Mouse (Mus musculus): Measurements from ENCODE around the gene Gm20547. TPM values are rescaled to one million over a fixed set of nuclear protein-coding genes. Genes with fewer than 3 reads are reported as not detected.

Gene Gm20547
- polyA plus RNA-seq, 1 experiment from 2014 or later: not detected

DNA sequence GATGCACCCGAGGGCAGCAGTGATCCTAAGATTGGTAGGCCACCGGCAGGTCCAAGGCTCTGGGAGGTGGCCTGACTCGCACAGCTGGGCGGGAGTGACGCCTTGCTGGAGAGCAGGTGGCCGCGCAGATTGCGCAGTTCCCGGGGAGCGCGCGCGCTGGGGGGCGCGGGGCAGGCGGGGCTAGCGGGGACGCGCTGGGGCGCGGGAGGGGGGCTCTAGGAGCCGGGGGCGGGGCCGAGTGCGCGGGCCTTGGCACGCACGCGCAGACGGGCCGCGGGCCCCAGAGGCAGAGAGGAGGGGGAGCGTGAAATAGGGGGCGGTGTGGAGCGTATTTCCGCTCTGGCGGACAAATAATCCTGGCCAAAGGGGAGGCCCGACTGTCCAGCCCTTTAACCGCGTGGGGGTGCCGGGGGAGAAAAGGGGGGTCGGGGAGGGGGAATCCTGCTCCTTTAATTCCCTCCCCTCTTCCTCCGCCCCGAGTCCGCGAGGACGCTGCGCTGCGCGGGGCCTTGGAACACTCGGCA, 12.3 kb upstream of the Gm20547 start:
- H3K9ac ChIP-seq (ENCODE audit: low read depth, low read length): peak overlapping the region; percentile 91
- 0% methylated on average over 10 of the region's 51 CpGs for WGBS
- peaks cover 9% of the 10 kb centered on the region; the same call in 1 of the 2 replicates for H3K36me3 ChIP-seq (ENCODE audit: control insufficient read depth, insufficient read depth, low read length)
- DNase-seq (ENCODE audit: low spot score) (peak; percentile 97), ATAC-seq (ENCODE audit: low read depth) (peak; percentile 90)
- peak overlapping the region; percentile 80 for H3K4me3 ChIP-seq (ENCODE audit: low read depth, low read length)
- no peaks in the 10 kb centered on the region for H3K9me3 ChIP-seq (ENCODE audit: control insufficient read depth, low read length)
- H3K27ac ChIP-seq (replicated peaks; ENCODE audit: low read depth, low read length): peak overlapping the region; percentile 90
- peak overlapping the region; percentile 84 for H3K4me2 ChIP-seq (ENCODE audit: low read depth, low read length)
- no peaks in the 10 kb centered on the region for H3K27me3 ChIP-seq (replicated peaks; ENCODE audit: control insufficient read depth, insufficient read depth, low read length)
- peaks cover 12% of the 10 kb centered on the region; the same call in 1 of the 2 replicates for H3K4me1 ChIP-seq (ENCODE audit: control insufficient read depth, insufficient read depth, low read length)

DNA sequence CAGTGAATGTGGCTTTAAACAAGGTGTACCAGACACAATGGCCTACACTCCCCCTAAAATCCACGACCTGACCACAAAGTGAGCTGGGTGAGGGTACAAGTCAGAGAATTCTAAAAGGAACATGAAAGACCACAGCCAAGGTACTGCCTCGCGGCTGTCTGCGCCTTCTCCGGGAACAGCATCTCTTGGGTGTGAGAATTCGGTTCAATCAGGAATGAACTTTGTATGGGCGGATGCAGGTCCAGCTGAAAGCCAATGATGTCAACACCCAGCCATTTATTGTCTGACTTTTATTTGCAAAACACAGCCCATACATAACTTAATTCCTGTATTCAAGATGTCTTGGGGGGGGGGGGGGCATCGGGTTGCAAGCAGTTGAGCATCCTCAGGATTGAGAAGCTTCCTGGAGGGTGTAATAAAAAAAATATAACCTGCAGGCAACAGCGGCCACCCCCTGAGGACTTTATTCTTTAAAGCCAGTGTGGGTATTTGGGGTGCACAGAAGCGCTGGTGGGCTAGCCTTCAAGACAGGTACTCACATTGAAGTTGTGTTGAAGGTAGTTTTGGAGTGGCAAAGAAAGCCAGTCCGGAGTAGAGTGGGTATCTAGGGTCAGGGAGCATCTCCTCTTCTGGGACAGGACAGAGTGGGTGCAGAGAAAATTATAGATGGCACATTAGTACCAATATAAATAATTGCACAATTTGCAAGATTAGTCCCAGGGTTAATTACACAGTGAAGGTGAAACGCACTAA, 11.4 kb upstream of the Gm20547 start:
- Histone ChIP-seq H3K4me3 (ENCODE audit: low read depth, low read length) (peak overlapping the region; percentile 80; the same call in 1 of the 2 replicates), H3K9me3 (ENCODE audit: control insufficient read depth, low read length) (no peaks in the 10 kb centered on the region), H3K9ac (ENCODE audit: low read depth, low read length) (peak overlapping the region; percentile 91; the same call in 1 of the 2 replicates), H3K4me1 (ENCODE audit: control insufficient read depth, insufficient read depth, low read length) (peaks cover 12% of the 10 kb centered on the region; the same call in 1 of the 2 replicates), H3K27me3 (replicated peaks; ENCODE audit: control insufficient read depth, insufficient read depth, low read length) (no peaks in the 10 kb centered on the region), H3K4me2 (ENCODE audit: low read depth, low read length) (peak overlapping the region; percentile 84), H3K36me3 (ENCODE audit: control insufficient read depth, insufficient read depth, low read length) (peaks cover 9% of the 10 kb centered on the region; the same call in 1 of the 2 replicates), H3K27ac (replicated peaks; ENCODE audit: low read depth, low read length) (peak overlapping the region; percentile 78; the same call in 1 of the 2 replicates)
- DNase-seq (ENCODE audit: low spot score) (no peak), ATAC-seq (ENCODE audit: low read depth) (no peak)
- WGBS: 71% methylated on average over 12 of the region's 12 CpGs

DNA sequence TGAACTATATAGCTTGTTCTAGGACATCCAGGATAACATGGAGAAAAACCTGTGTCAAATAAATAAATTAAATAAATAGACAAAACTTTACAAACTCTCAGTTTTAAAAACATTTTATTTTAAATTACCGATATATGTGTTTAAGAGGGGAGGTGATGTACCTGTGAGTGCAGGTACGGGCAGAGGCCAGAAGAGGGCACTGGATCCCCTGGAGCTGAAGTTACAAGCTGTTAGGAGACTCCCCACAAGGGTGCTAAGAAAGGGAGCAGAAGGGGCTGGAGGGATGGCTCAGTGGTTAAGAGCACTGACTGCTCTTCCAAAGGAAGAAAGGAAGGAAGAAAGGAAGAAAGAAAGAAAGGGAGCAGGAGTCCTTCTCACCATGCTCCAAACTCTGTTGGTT, 9.5 kb upstream of the Gm20547 start:
- H3K27ac ChIP-seq (replicated peaks; ENCODE audit: low read depth, low read length): no peak overlapping the region
- no peak overlapping the region for H3K4me3 ChIP-seq (ENCODE audit: low read depth, low read length)
- ATAC-seq (ENCODE audit: low read depth) (no peak), DNase-seq (ENCODE audit: low spot score) (no peak)
- WGBS: 87% methylated on average over 2 of the region's 2 CpGs
- H3K4me1 ChIP-seq (ENCODE audit: control insufficient read depth, insufficient read depth, low read length): peaks cover 4% of the 10 kb centered on the region; the same call in 1 of the 2 replicates
- H3K9me3 ChIP-seq (ENCODE audit: control insufficient read depth, low read length): no peaks in the 10 kb centered on the region
- H3K9ac ChIP-seq (ENCODE audit: low read depth, low read length): no peak overlapping the region
- H3K4me2 ChIP-seq (ENCODE audit: low read depth, low read length): no peak overlapping the region
- no peaks in the 10 kb centered on the region for H3K27me3 ChIP-seq (replicated peaks; ENCODE audit: control insufficient read depth, insufficient read depth, low read length)
- peaks cover 6% of the 10 kb centered on the region; the same call in 1 of the 2 replicates for H3K36me3 ChIP-seq (ENCODE audit: control insufficient read depth, insufficient read depth, low read length)

DNA sequence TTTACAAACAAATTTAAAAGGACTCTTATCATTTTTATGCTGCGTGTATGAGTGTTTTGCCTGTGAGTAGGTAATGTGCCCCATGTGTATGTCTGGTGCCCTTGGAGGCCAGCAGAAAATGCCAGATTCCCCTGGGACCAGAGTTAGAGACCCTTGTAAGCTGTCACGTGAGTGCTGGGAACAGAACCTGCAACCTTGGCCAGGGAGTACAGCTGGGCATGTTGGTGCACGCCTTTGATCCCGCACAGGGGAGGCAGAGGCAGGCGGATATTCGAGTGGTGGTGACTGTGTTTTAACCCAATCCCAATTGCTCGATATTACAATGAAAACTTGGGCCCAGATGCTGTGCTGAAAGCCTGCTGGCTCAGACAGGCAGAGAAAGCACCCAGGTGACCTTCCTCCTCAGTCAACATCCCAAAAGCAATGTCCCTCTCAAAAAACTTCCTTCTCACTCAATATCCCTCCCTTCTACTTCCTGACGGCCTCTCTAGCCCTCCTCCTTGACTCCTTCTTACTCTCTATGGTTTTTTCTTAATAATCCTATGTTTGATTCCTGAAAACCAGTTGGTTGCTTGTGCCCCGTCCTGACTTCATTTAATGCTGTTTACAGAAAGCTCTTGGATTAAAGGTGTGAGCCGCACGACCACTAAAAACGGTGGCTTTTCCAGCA, 8.4 kb upstream of the Gm20547 start:
- ATAC-seq (ENCODE audit: low read depth) (no peak), DNase-seq (ENCODE audit: low spot score) (no peak)
- no peaks in the 10 kb centered on the region for H3K27me3 ChIP-seq (replicated peaks; ENCODE audit: control insufficient read depth, insufficient read depth, low read length)
- no peak overlapping the region for H3K4me2 ChIP-seq (ENCODE audit: low read depth, low read length)
- H3K36me3 ChIP-seq (ENCODE audit: control insufficient read depth, insufficient read depth, low read length): no peaks in the 10 kb centered on the region
- no peak overlapping the region for H3K27ac ChIP-seq (replicated peaks; ENCODE audit: low read depth, low read length)
- H3K9me3 ChIP-seq (ENCODE audit: control insufficient read depth, low read length): no peaks in the 10 kb centered on the region
- no peak overlapping the region; the same call in 1 of the 2 replicates for H3K9ac ChIP-seq (ENCODE audit: low read depth, low read length)
- H3K4me1 ChIP-seq (ENCODE audit: control insufficient read depth, insufficient read depth, low read length): no peaks in the 10 kb centered on the region
- 82% methylated on average over 12 of the region's 12 CpGs for WGBS
- no peak overlapping the region for H3K4me3 ChIP-seq (ENCODE audit: low read depth, low read length)

DNA sequence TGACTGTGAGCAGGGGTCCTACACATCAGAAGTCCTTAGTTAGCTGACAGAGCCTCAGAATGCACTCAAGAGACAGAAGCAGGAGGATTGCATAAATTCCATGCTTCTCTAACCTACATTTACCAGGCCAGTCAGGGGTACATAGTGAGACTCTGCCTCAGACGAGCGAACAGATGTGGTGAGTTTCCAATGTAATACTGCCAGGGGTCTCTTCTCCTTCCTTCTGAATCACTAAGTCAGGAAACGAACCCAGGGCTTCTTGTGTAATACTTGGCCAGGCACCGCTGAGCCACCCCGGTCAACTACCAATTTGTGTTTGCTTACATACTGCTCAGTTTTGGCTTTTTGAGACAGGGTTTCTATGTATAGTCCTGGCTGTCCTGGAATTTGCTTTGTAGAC, 6.1 kb upstream of the Gm20547 start:
- Histone ChIP-seq H3K9me3 (ENCODE audit: control insufficient read depth, low read length) (no peaks in the 10 kb centered on the region), H3K4me1 (ENCODE audit: control insufficient read depth, insufficient read depth, low read length) (no peaks in the 10 kb centered on the region; the same call in 1 of the 2 replicates), H3K9ac (ENCODE audit: low read depth, low read length) (no peak overlapping the region), H3K27ac (replicated peaks; ENCODE audit: low read depth, low read length) (no peak overlapping the region), H3K4me2 (ENCODE audit: low read depth, low read length) (no peak overlapping the region), H3K4me3 (ENCODE audit: low read depth, low read length) (no peak overlapping the region), H3K36me3 (ENCODE audit: control insufficient read depth, insufficient read depth, low read length) (no peaks in the 10 kb centered on the region), H3K27me3 (replicated peaks; ENCODE audit: control insufficient read depth, insufficient read depth, low read length) (no peaks in the 10 kb centered on the region)
- WGBS: 85% methylated on average over 5 of the region's 5 CpGs
- ATAC-seq (ENCODE audit: low read depth) (no peak), DNase-seq (ENCODE audit: low spot score) (no peak)

DNA sequence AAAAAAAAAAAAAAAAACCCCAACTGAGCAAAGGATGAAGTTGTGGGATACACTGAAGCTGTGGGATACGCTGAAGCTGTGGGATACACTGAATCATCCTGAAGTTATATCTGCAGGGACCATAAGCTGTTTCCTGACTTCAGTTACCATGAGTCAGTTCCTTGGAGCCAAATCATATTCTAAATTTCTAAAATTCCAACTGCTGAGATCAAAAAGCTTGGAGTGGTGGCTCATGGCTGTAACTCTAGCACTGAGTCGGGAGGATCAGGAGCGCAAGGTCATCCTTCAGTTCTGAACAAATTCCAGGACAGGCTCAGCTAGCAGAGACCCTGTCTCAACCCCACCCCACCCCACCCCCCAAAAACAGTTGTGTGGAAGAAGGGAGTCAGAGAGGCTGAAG, 3.8 kb upstream of the Gm20547 start:
- 61% methylated on average over 3 of the region's 3 CpGs for WGBS
- no peaks in the 10 kb centered on the region for H3K36me3 ChIP-seq (ENCODE audit: control insufficient read depth, insufficient read depth, low read length)
- no peak for DNase-seq (ENCODE audit: low spot score)

DNA sequence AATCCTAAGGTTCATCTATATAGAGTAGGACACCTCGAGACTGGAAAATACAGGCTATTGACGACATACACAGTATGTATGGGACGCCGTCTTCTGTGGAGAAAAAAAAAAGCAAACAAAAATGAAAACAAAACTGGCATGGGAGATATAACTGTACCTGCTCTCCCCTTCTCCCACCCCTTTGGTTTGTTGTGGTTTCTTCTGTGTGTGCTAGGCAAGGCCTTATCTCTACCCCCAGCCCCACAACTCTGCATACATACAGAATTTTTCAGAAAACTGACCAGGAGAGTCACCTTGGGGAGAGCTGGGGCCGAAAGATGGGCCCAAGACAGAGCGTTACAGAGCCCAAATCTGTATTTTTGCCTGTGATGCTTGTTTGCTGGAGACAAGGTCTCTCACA, 2.9 kb upstream of the Gm20547 start:
- Histone ChIP-seq H3K9me3 (ENCODE audit: control insufficient read depth, low read length) (no peaks in the 10 kb centered on the region), H3K4me2 (ENCODE audit: low read depth, low read length) (no peak overlapping the region), H3K4me1 (ENCODE audit: control insufficient read depth, insufficient read depth, low read length) (peaks cover 8% of the 10 kb centered on the region; the same call in 1 of the 2 replicates), H3K27ac (replicated peaks; ENCODE audit: low read depth, low read length) (no peak overlapping the region; the same call in 1 of the 2 replicates), H3K9ac (ENCODE audit: low read depth, low read length) (no peak overlapping the region), H3K4me3 (ENCODE audit: low read depth, low read length) (no peak overlapping the region), H3K36me3 (ENCODE audit: control insufficient read depth, insufficient read depth, low read length) (no peaks in the 10 kb centered on the region), H3K27me3 (replicated peaks; ENCODE audit: control insufficient read depth, insufficient read depth, low read length) (no peaks in the 10 kb centered on the region)
- WGBS: 88% methylated on average over 6 of the region's 6 CpGs
- ATAC-seq (ENCODE audit: low read depth): no peak
- no peak for DNase-seq (ENCODE audit: low spot score)

More for the DNA sequence above, 3.8 kb upstream of the Gm20547 start:
- ATAC-seq (ENCODE audit: low read depth): no peak
- Histone ChIP-seq H3K4me1 (ENCODE audit: control insufficient read depth, insufficient read depth, low read length) (peaks cover 6% of the 10 kb centered on the region; the same call in 1 of the 2 replicates), H3K27me3 (replicated peaks; ENCODE audit: control insufficient read depth, insufficient read depth, low read length) (no peaks in the 10 kb centered on the region), H3K9ac (ENCODE audit: low read depth, low read length) (no peak overlapping the region), H3K27ac (replicated peaks; ENCODE audit: low read depth, low read length) (no peak overlapping the region), H3K4me3 (ENCODE audit: low read depth, low read length) (no peak overlapping the region), H3K4me2 (ENCODE audit: low read depth, low read length) (no peak overlapping the region), H3K9me3 (ENCODE audit: control insufficient read depth, low read length) (no peaks in the 10 kb centered on the region)

DNA sequence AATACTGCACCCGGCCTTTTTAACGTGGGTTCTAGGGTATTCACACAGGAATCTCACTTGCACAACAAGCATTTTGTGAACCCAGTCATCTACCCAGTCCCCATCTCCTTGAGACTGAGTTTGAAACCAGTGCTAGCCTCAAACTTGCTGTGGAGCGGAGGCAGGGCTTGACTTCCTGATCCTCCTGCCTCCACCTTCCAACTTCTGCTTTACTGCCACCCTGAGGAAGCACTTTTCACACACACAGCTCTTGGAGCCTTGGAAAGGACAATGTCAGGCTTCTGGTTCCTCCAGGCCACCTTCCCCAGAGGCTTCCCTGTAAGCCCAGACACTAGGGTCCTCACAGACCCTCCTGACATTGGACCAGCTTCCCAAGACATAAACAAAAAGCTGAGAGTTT, 1.5 kb upstream of the Gm20547 start:
- Histone ChIP-seq H3K9ac (ENCODE audit: low read depth, low read length) (no peak overlapping the region), H3K27me3 (replicated peaks; ENCODE audit: control insufficient read depth, insufficient read depth, low read length) (no peaks in the 10 kb centered on the region), H3K36me3 (ENCODE audit: control insufficient read depth, insufficient read depth, low read length) (no peaks in the 10 kb centered on the region), H3K9me3 (ENCODE audit: control insufficient read depth, low read length) (no peaks in the 10 kb centered on the region), H3K4me1 (ENCODE audit: control insufficient read depth, insufficient read depth, low read length) (peaks cover 13% of the 10 kb centered on the region; the same call in 1 of the 2 replicates), H3K4me2 (ENCODE audit: low read depth, low read length) (no peak overlapping the region), H3K4me3 (ENCODE audit: low read depth, low read length) (no peak overlapping the region), H3K27ac (replicated peaks; ENCODE audit: low read depth, low read length) (0 out of 2 replicates have a peak overlapping the region, but pooled peaks have one; percentile 34)
- 60% methylated on average over 3 of the region's 3 CpGs for WGBS
- no peak for DNase-seq (ENCODE audit: low spot score)
- no peak for ATAC-seq (ENCODE audit: low read depth)

Data from embryonic facial prominence, embryonic 14.5 days (tissue).